ENCODE assay signal across 16 mouse cellular contexts in the genomic region with DNA sequence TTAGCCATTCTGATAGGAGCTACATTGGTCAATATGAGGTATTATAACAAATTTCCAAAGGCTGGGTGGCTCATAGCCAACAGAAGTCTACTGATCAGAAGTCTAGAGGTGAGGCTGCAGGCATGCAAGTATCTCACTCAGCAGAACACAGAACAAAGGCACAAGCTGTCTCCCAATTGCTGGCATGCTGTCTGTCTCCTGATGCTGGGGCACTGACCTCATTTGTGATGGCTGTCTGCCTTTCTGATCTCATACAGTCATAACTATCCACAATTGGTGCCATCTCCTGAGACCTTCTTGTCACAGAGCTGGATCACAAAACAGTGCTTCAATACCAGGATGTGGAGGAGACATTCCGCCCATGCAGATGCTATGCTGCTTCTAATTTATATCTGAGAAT.
DNase-seq lines count a peak whose midpoint lies in the region.
"Had no signal": no experiment of that assay in that cellular context is flagged by ENCODE, and none has a peak within 500 bp of the region (broad histone marks: within the 10 kb centered on the region; RNA-seq: fewer than 3 reads in every experiment).

No protein-coding gene starts in this region.

- DNase-seq in cerebellum, adult 11-12 months: peak; percentile 39
- DNase-seq in cerebellum, postnatal 10 days: no peak
- DNase-seq in cerebellum, adult 9-10 months: peak; percentile 49
- no peak for DNase-seq in cerebellum, postnatal 14 days
- DNase-seq in Muller cell, postnatal 12 days (ENCODE audit: inconsistent ontology term): peak; percentile 61
- DNase-seq in cerebellum, adult 9-11 months: peak; percentile 45
- no peak for DNase-seq in lung, postnatal 36 days
- DNase-seq: adrenal gland, adult 2 months; adrenal gland, postnatal 14 days; B cell, adult 2 months; embryo, embryonic 11 days; gastrocnemius, postnatal 25 days; heart, adult 18-20 months; heart, postnatal 10 days; heart, postnatal 36 days; kidney, adult 11 months had no signal

Comparison
In these comparisons a context has a peak if more than half of its experiments do, and no peak if none do; other contexts are left out.
1. DNase-seq: peak in cerebellum, adult 11-12 months (single experiment), cerebellum, adult 9-10 months (single experiment), Muller cell, postnatal 12 days (single experiment) and cerebellum, adult 9-11 months (single experiment); none in cerebellum, postnatal 10 days (0 of 2), cerebellum, postnatal 14 days (0 of 2) and lung, postnatal 36 days (single experiment).